Mouse (Mus musculus) lung, adult 18-20 months (tissue): ENCODE data around the gene Rundc3b.

ENCODE experiments used
- DNase-seq, 2 experiments: peaks; one replicate each; pipeline ENCODE4 v3.0.0; 2022; ENCODE audit warnings: mixed read lengths in 2 of 2

The Rundc3b gene

GRCm38 (mm10) chr5:8488701-8489297 lies 134.0 kb downstream of the Rundc3b start:
- no peak for DNase-seq

- DNase-seq = no peak
These were observed 134.6 kb downstream of the Rundc3b start for GRCm38 (mm10) chr5:8487989-8488700.

- no peak for DNase-seq
These were observed 166.2 kb downstream of the Rundc3b start for GRCm38 (mm10) chr5:8456561-8456960.

- no peak for DNase-seq
These were observed 167.2 kb downstream of the Rundc3b start for GRCm38 (mm10) chr5:8455565-8455964.
